Mouse (Mus musculus) adrenal gland, adult 2 months (tissue): ENCODE measurements at regions not wholly inside any gene's neighbourhood (a gene's known extent, or its start where the extent isn't known, plus 50 kb on each side); places are given as distances from the start of the nearest gene placed in this dataset.

Experiments
- DNase-seq: peaks from one replicate; pipeline ENCODE4 v3.0.0; 2021

DNA sequence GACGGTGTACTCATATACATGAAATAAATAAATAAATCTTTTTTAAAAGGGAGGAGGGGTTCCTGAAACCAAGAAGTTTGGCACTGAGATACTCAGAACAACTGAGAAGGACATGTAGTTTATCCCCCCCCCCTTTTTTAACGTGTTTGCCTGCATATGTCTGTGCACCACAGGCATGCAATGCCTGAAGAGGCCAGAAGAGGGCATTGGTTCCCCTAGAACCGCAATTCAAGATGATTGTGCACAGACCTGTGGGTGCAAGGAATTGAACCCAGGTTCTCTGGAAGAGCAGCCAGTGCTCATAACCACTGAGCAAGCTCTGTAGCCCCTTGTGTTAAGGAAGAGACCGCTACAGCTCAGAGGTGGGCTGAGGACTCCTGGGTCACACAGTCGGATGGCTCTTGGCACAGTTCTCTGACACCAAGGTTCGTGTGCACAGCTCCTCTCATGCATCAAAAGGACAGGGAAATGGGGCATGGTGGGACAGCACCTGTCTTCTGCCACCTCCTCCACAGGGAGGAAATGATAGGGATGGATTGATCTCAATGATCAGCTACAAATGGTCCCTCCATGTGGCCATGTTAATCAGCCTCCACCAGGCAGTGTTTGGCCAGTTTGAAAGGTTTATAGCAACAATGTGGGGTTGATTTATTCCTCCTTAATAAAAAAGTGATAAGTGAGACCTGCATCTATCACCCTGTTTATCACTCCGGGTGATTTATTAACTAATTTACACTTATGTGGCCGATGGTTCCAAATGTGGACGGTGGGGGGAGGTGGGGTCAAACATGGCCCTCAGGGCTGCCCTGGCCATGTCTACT is 58.5 kb upstream of the Top1 start:
- no peak for DNase-seq

DNA sequence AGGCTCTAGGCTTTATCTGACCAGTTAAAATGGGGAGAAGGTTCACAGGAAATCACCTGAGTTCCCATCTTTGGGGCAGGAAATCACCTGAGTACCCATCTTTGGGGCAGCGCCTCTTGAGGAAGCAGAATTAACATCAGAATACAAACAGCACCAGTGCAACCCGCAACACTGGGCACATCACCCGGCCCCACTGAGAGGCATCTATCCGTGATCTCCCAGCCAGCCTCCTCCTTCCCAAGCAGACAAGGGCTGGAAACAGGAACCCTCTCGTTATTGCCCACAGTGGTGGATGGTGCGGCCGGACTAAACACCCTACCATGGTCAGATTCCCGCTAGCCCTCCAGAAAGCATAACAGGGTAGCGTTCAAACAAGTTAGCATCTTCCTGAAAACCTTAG is 57.3 kb upstream of the Top1 start:
- DNase-seq, result no peak

DNA sequence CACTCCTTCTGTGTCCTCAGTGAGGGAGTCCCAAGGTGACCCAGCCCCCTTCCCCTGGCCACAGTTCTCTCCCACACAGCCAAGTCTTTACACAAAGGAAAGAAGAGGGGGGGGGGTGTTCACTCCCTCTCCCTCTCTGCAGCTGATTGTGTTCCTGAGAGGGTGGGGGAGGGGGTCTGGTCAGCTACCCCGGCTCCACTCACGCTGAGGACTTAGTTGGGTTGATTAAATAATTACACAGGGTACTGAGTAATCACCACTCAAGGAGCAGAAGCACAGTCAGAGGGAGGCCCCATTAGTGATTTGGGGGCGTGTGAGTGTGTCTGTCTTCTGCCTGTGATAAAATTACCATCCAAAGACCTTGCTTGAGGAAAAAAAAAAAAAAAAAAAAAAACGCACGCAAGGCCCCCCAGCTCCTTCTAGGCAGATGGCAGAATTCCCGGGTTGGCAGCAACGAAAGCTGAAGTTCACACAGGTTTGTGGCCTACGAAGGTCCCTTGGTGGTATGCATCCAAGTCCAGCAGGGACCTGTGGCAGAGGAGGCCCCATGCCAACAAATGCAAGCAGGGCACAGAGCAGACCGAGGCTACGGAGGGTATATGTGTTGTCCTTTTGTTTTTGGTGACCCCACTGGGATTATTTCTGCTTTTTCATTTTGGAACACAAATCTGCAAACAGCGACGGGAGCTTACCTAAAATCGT is 55.3 kb upstream of the Top1 start:
- DNase-seq, result no peak

DNA sequence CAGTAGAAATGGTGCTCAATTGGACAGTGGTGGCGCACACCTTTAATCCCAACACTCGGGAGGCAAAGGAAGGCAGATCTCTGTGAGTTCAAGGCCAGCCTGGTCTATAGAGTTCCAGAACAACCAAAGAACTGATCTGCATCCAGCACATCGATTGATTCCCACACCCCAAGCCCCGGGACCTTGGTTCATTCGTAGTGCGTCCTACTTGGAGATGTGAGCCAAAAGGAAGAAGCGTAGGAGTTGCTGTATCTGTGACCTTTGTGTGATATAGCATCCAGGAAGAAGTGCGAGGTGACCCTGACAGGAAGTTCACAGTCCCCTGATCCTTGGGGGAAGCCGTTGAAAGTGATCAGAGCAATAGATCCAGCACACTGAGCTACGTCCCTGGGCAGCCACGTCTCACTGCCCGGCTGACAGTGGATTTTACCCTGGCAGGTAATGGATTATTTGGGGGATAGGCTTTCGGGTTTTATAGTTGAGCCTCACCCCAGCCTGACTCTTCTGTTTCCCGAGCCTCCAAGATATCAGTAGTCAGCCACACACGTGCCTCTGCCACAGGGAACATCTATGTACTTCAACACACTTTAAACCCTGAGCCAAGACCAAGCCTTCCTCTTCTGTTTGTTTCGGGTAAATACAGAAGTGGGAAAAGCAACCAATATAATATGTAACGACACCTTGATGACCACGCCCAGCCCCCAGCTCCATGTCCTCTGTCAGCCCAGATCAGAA is 54.1 kb upstream of the Top1 start:
- DNase-seq, result no peak

DNA sequence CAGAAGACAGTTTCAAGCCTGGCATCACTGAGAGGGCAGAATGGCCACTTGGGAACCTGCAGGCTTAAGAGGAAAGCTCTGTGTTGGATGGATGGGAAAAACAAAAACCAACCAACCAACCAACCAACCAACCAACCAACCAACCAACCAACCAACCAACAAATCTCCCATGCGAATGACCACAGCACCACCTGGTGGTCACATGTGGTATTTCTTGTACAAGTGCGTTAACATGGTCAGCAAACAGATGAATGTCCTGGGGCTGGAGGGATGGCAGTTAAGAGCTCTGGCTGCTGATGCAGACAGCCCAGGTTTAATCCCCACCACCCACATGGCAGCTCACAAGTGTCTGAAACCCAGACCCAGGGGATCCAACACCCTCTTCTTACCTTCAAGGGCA is 52.7 kb upstream of the Top1 start:
- DNase-seq, result peak; percentile 71
